16 mouse cellular contexts compared by ENCODE assay signal in the genomic region with DNA sequence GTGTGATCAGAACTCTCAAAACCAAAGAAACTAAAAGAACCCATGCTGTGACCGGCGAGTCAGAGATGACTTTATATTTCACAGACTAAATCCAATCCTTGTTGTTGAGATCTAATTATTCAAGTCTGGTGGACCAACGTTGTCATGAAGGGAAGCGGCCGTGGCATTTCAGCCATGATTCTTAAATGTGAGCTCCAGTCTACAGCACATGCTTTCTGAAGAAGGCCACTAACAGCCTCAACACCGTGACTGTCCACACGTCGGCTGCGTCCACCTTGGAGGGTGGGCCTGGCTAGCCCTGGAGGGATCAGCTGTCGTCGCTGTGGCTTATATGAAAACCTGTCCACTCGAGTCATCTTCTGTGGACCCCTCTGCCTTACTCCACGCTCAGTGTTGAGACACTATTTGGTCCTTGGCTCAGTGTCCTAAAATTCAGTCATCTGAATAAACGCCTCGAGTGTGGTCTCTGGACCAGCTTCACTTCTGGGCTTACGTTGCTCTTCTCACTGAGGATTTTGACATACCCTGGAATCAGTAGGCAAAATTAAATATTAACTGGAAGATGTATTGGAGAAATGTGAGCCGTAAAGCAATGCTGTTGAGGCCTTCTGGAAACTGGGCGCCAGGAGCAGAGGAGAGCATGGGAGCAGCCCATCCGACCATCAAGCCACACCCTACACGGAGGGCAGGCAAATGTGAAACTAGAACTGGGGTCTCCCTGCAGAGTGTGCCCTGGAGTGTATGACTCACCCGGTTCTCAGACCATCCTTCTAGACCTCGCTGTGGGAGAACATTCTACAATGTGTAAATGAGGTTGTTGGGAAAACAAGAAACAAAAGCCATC. TPM values are rescaled to one million over a fixed set of nuclear protein-coding genes. Genes with fewer than 3 reads are reported as not detected.
DNase-seq lines count a peak whose midpoint lies in the region; ATAC-seq and TF ChIP-seq lines count a peak whose summit lies in the region.
"Had no signal": no experiment of that assay in that cellular context is flagged by ENCODE, and none has a peak within 500 bp of the region (broad histone marks: within the 10 kb centered on the region; RNA-seq: fewer than 3 reads in every experiment).

No protein-coding gene starts in this region.

- H3K9ac ChIP-seq in intestine, embryonic 15.5 days, result no peak overlapping the region
- H3K9ac ChIP-seq in midbrain, embryonic 14.5 days (replicated peaks; ENCODE audit: low read length), result no peak overlapping the region
- H3K9ac ChIP-seq: embryonic facial prominence, embryonic 13.5 days; heart, embryonic 12.5 days had no signal

- H3K27me3 ChIP-seq in megakaryocyte, embryonic 14.5 days (replicated peaks), result no peaks in the 10 kb centered on the region
- H3K27me3 ChIP-seq in G1E (ENCODE audit: insufficient read depth, low read length), result no peaks in the 10 kb centered on the region
- H3K27me3 ChIP-seq in intestine, embryonic 15.5 days (replicated peaks), result no peaks in the 10 kb centered on the region
- no peaks in the 10 kb centered on the region for H3K27me3 ChIP-seq in midbrain, embryonic 14.5 days (ENCODE audit: control insufficient read depth, insufficient read depth, low read length)
- H3K27me3 ChIP-seq: embryonic facial prominence, embryonic 13.5 days; heart, embryonic 12.5 days had no signal

- H3K4me2 ChIP-seq in intestine, embryonic 15.5 days (replicated peaks), result no peak overlapping the region
- no peak overlapping the region for H3K4me2 ChIP-seq in midbrain, embryonic 14.5 days (ENCODE audit: low read length)
- H3K4me2 ChIP-seq: embryonic facial prominence, embryonic 13.5 days; heart, embryonic 12.5 days; liver, embryonic 11.5 days had no signal

- TF ChIP-seq CTCF in gastrocnemius, adult 2 months (IDR thresholded peaks at IDR 0.05), result no peak
- no peak for TF ChIP-seq CTCF in G1E (IDR thresholded peaks at IDR 0.05; ENCODE audit: low read depth, low read length)

- DNase-seq in gastrocnemius, adult 2 months, result no peak
- DNase-seq in gastrocnemius, postnatal 4 days (ENCODE audit: low spot score in 2 of 2), result no peak
- no peak for DNase-seq in G1E (ENCODE audit: low spot score)
- DNase-seq in lung, postnatal 14 days, result no peak
- no peak for DNase-seq in midbrain, embryonic 14.5 days
- DNase-seq: cerebellum, adult 11-12 months; heart, postnatal 4 days had no signal

- no peaks in the 10 kb centered on the region for H3K9me3 ChIP-seq in megakaryocyte, embryonic 14.5 days
- no peaks in the 10 kb centered on the region for H3K9me3 ChIP-seq in G1E (replicated peaks)
- H3K9me3 ChIP-seq in intestine, embryonic 15.5 days, result no peaks in the 10 kb centered on the region
- H3K9me3 ChIP-seq in midbrain, embryonic 14.5 days (ENCODE audit: control insufficient read depth, low read length), result no peaks in the 10 kb centered on the region
- H3K9me3 ChIP-seq: embryonic facial prominence, embryonic 13.5 days; heart, embryonic 12.5 days; midbrain, embryonic 10.5 days had no signal

- H3K36me3 ChIP-seq in megakaryocyte, embryonic 14.5 days (replicated peaks; ENCODE audit: low read length), result peaks cover 83% of the 10 kb centered on the region
- H3K36me3 ChIP-seq in G1E (replicated peaks), result peaks cover 62% of the 10 kb centered on the region
- peaks cover 5% of the 10 kb centered on the region; the same call in 1 of the 2 replicates for H3K36me3 ChIP-seq in intestine, embryonic 15.5 days
- H3K36me3 ChIP-seq in midbrain, embryonic 14.5 days (ENCODE audit: control insufficient read depth, insufficient read depth, low read length), result 0 out of 2 replicates have a peak, but pooled peaks cover 11% of the 10 kb centered on the region

- H3K4me1 ChIP-seq in megakaryocyte, embryonic 14.5 days, result peaks cover 30% of the 10 kb centered on the region
- peaks cover 62% of the 10 kb centered on the region for H3K4me1 ChIP-seq in G1E (ENCODE audit: insufficient read depth, low read depth, low read length)
- peaks cover 4% of the 10 kb centered on the region; the same call in 1 of the 2 replicates for H3K4me1 ChIP-seq in intestine, embryonic 15.5 days (replicated peaks)
- no peaks in the 10 kb centered on the region for H3K4me1 ChIP-seq in midbrain, embryonic 14.5 days (ENCODE audit: control insufficient read depth, insufficient read depth, low read length)

- WGBS in intestine, embryonic 15.5 days, result 80% methylated on average over 22 of the region's 22 CpGs
- WGBS in midbrain, embryonic 14.5 days, result 90% methylated on average over 22 of the region's 22 CpGs

- H3K27ac ChIP-seq in gastrocnemius, adult 2 months, result peak overlapping the region; percentile 38; the same call in 1 of the 2 replicates
- H3K27ac ChIP-seq in intestine, embryonic 15.5 days, result no peak overlapping the region
- H3K27ac ChIP-seq in midbrain, embryonic 14.5 days (replicated peaks; ENCODE audit: low read depth, low read length), result no peak overlapping the region
- H3K27ac ChIP-seq: embryonic facial prominence, embryonic 13.5 days; hindbrain, postnatal 0 days; midbrain, embryonic 10.5 days had no signal

- ATAC-seq in megakaryocyte, adult 5-6 weeks (ENCODE audit: poor library complexity, severe bottlenecking), result no peak
- ATAC-seq in G1E (ENCODE audit: extremely low read depth, insufficient number of reproducible peaks, low FRiP score, poor library complexity, severe bottlenecking), result no peak
- ATAC-seq in intestine, embryonic 15.5 days, result peak; percentile 81
- no peak for ATAC-seq in midbrain, embryonic 14.5 days (ENCODE audit: low FRiP score, low TSS enrichment)
- ATAC-seq: hindbrain, postnatal 0 days had no signal

- intact Hi-C loops in gastrocnemius, adult 2 months (cut with DNase I), result no loop called here

- H3K4me3 ChIP-seq in gastrocnemius, adult 2 months, result no peak overlapping the region
- peak overlapping the region; percentile 6 for H3K4me3 ChIP-seq in megakaryocyte, embryonic 14.5 days (replicated peaks)
- peak overlapping the region; percentile 53; the same call in 1 of the 2 replicates for H3K4me3 ChIP-seq in G1E (ENCODE audit: low read depth, low read length)
- no peak overlapping the region for H3K4me3 ChIP-seq in intestine, embryonic 15.5 days (replicated peaks)
- H3K4me3 ChIP-seq in midbrain, embryonic 14.5 days (replicated peaks; ENCODE audit: low read depth, low read length), result no peak overlapping the region
- H3K4me3 ChIP-seq: embryonic facial prominence, embryonic 13.5 days; heart, embryonic 12.5 days; midbrain, embryonic 10.5 days; myocyte had no signal

RNA-seq across cellular contexts. Expression of a gene that starts 46.1 kb away (rescaled TPM):
- total RNA-seq in gastrocnemius, adult 2 months (2021), result 10 to 100 TPM; 14.6 to 23.5 TPM
- 10 to 100 TPM; 33.7 to 35.8 TPM for total RNA-seq in gastrocnemius, postnatal 4 days (2021)
- polyA plus RNA-seq in megakaryocyte, embryonic 14.5 days (2012; ENCODE audit: insufficient read depth, low replicate concordance), result 14.1 and 27.6 TPM in 2 replicates
- 56.7 and 59.1 TPM in 2 replicates for total RNA-seq in megakaryocyte, adult 5-6 weeks (2015)
- 79.8 and 80.9 TPM in 2 replicates for total RNA-seq in megakaryocyte, adult 5-6 weeks (2017)
- 352 and 439 TPM in 2 replicates for total RNA-seq in G1E (2014; fragmentation: Nextera tagmentation)
- total RNA-seq in G1E (2017), result 112 and 118 TPM in 2 replicates
- polyA plus RNA-seq in G1E (2012), result 133 and 147 TPM in 2 replicates
- polyA plus RNA-seq in intestine, embryonic 15.5 days (2015; fragmentation: Nextera tagmentation; extraction: Ambion mirVana), result 27.1 and 28.4 TPM in 2 replicates
- 45.3 and 48.5 TPM in 2 replicates for polyA plus RNA-seq in midbrain, embryonic 14.5 days (2014; fragmentation: Nextera tagmentation; extraction: Ambion mirVana)

Comparison
In these comparisons a context has a peak if more than half of its experiments do, and no peak if none do; other contexts are left out.
1. H3K4me3 ChIP-seq: peak in megakaryocyte, embryonic 14.5 days (single experiment) and G1E (single experiment); none in gastrocnemius, adult 2 months (single experiment), intestine, embryonic 15.5 days (single experiment) and midbrain, embryonic 14.5 days (single experiment).